Mouse (Mus musculus) spleen, adult 10 weeks (tissue): ENCODE results near the gene Maged1. TPM values are rescaled to one million over a fixed set of nuclear protein-coding genes. Genes with fewer than 3 reads are reported as not detected.

ENCODE experiments used
- polyA plus RNA-seq: library from polyadenylated mRNA; stranded (reverse); fragments of 350-450 nt; fragmentation: Illumina TruSeq; extraction: RNeasy Lipid Tissue Mini Kit (QIAGEN cat#74804); gene quantifications from one replicate; pipeline ENCODE4 v1.2.3, GENCODE M21; 2015; ENCODE audit warnings: low replicate concordance; ENCODE audit not compliant: insufficient read depth

Maged1 gene
- polyA plus RNA-seq: 22.9 TPM

DNA sequence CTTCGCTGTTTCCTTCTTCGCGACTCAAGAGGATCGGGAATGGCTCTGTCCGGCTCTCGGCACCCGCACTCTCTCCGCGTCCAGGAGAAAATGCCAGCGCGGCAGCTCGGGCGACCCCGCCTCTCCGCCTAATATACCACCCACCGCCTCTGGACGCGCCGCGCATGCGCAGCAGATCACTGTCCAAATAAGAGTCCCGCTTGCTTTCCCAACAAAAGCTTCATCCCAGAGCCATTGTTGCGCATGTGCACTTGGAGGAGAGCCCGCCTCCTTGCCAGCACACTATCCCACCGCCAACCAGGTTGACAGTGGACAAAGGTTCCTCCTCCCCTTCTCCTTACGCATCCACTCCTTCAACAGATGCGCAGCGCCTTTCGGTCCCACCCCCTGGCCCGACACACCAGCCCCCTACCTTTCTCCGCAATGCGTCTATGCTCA lies at the start of gene Maged1:
Maged1 (minus strand) TSS at position 226 of the 438 bp plus-strand sequence.

Other genes starting within 250 kb of the Maged1 start
- gene Fam90a1b, start 175.4 kb downstream of the Maged1 start, polyA plus RNA-seq: not detected
- 18.6 TPM for gene Apoo, start 175.0 kb downstream of the Maged1 start, polyA plus RNA-seq
- gene Gspt2, start 93.9 kb upstream of the Maged1 start, polyA plus RNA-seq: 4.6 TPM
- gene Zxdb, start 182.4 kb upstream of the Maged1 start, polyA plus RNA-seq: 7.2 TPM